Mouse (Mus musculus) stomach, embryonic 14.5 days (tissue): ENCODE measurements around the gene Prps2. TPM values are rescaled to one million over a fixed set of nuclear protein-coding genes. Genes with fewer than 3 reads are reported as not detected.

Experiments used
- ATAC-seq: fragments of 200-750 bp; cut with Nextera tagmentation; 2 replicates; pipeline ENCODE4 v1.8.0; 2017; ENCODE audit warnings: low read depth, moderate TSS enrichment; ENCODE audit not compliant: insufficient number of reproducible peaks, insufficient read depth, low FRiP score
- H3K27ac ChIP-seq: fragments of 300-500 bp; sonication (generic); 2 replicates; pipeline ENCODE4 v1.5.1; 2014; ENCODE audit warnings: mild to moderate bottlenecking, low read length, moderate library complexity, mixed read lengths
- H3K27me3 ChIP-seq: fragments of 300-500 bp; sonication (generic); 2 replicates; pipeline ENCODE4 v1.6.1; 2014; ENCODE audit warnings: low read length, control low read depth, mixed read lengths; ENCODE audit not compliant: control insufficient read depth, insufficient read depth
- H3K36me3 ChIP-seq: fragments of 300-500 bp; sonication (generic); 2 replicates; pipeline ENCODE4 v1.6.1; 2014; ENCODE audit warnings: mild to moderate bottlenecking, control low read depth, low read length, moderate library complexity, mixed read lengths; ENCODE audit not compliant: control insufficient read depth, insufficient read depth
- H3K4me1 ChIP-seq: fragments of 300-500 bp; sonication (generic); 2 replicates; pipeline ENCODE4 v1.6.1; 2014; ENCODE audit warnings: low read length, control low read depth, mixed read lengths; ENCODE audit not compliant: control insufficient read depth, insufficient read depth
- H3K4me2 ChIP-seq: fragments of 300-500 bp; sonication (generic); replicated peaks from 2 replicates; pipeline ENCODE4 v1.6.1; 2014; ENCODE audit warnings: low read depth, low read length, control low read depth
- H3K4me3 ChIP-seq: fragments of 300-500 bp; sonication (generic); 2 replicates; pipeline ENCODE4 v1.5.1; 2014; ENCODE audit warnings: low read depth, low read length, control low read depth
- H3K9ac ChIP-seq: fragments of 300-500 bp; sonication (generic); replicated peaks from 2 replicates; pipeline ENCODE4 v1.6.1; 2014; ENCODE audit warnings: low read depth, mild to moderate bottlenecking, control low read depth, low read length, moderate library complexity, mixed read lengths
- H3K9me3 ChIP-seq: fragments of 300-500 bp; sonication (generic); 2 replicates; pipeline ENCODE4 v1.6.1; 2016; ENCODE audit warnings: low read depth, low read length, control low read depth; ENCODE audit not compliant: control insufficient read depth
- WGBS: fragments of 180-500 bp; shearing (Covaris S2); extraction: QIAGEN DNeasy Blood & Tissue Kit; methylation state at CpG from one replicate; pipeline ENCODE4 v1.1.7; 2014; 5-methylcytosine and 5-hydroxymethylcytosine counted together
- polyA plus RNA-seq: library from polyadenylated mRNA; unstranded; fragments of >200 nt; fragmentation: Nextera tagmentation; extraction: Ambion mirVana; gene quantifications from 2 replicates; pipeline ENCODE4 v1.2.1, GENCODE M21; 2014

The Prps2 gene
- polyA plus RNA-seq, 1 experiment from 2014 or later, result 28.6 TPM

DNA sequence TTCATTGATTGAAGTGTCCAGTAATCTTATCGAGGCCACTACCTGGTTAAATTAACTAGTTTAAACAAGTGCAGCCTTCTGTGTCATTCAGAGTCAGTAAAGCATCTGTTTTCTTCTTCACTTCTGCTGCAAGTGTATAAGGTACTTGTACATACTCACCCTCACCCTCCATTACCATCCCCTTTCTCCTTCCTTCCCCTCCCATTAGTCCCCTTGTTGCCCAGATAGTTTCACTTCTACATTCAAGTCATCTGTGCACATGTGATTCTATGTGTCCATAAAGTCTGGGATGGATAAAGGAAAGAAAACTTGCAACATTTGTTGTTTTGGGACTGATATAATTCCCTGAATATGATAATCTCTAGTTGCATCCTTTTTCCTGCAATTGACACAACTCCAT, 48.0 kb downstream of the Prps2 start:
- Histone ChIP-seq H3K4me3 (no peak overlapping the region), H3K4me1 (0 out of 2 replicates have a peak, but pooled peaks cover 2% of the 10 kb centered on the region), H3K9me3 (no peaks in the 10 kb centered on the region), H3K4me2 (no peak overlapping the region), H3K27ac (no peak overlapping the region), H3K36me3 (no peaks in the 10 kb centered on the region), H3K27me3 (no peaks in the 10 kb centered on the region), H3K9ac (no peak overlapping the region)
- WGBS, result 84% methylated on average over 1 of the region's 1 CpGs
- no peak for ATAC-seq

DNA sequence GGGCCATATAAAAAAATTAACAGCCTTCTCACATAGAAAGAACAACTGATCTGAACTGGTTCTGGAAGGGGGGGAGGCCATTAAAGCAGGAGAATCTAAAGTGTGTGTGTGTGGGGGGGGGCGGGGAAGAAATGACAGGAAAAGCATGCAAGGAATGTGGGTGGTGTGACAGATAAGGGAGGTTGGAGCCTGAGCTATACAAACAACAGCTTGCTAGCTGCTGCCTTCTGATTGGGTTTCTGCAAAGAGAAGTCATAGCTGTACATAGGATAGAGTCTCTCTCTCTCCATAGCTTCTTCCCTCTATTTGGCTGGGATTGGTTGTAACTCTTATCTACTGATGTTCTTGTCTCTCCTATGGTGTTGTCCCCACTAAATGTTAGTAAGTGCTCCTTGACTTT, 49.9 kb downstream of the Prps2 start:
- Histone ChIP-seq H3K4me3 (no peak overlapping the region), H3K9me3 (no peaks in the 10 kb centered on the region), H3K9ac (no peak overlapping the region), H3K36me3 (no peaks in the 10 kb centered on the region), H3K4me1 (0 out of 2 replicates have a peak, but pooled peaks cover 2% of the 10 kb centered on the region), H3K27ac (no peak overlapping the region), H3K4me2 (no peak overlapping the region), H3K27me3 (no peaks in the 10 kb centered on the region)
- 45% methylated on average over 1 of the region's 1 CpGs for WGBS
- ATAC-seq, result no peak

DNA sequence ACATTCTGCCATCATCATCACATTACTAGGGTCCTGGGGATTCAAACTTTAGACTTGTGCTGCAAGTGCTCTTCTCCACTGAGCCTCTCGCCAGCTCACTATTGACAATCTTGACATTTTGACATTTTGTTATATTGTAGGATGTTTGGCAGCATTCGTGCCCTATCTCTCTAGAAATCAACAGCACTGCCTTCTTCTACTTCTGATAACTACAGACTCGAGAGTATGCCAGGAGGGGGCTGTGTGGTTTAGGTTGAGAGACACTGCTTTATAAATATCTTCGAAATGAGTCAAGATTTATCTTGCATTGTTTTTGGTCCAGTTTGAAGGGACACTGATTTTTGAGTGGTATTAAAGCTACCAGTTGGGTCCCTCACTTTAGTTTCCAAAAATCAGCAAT, 51.6 kb downstream of the Prps2 start:
- WGBS, result 76% methylated on average over 4 of the region's 4 CpGs
- Histone ChIP-seq H3K27ac (no peak overlapping the region), H3K9me3 (no peaks in the 10 kb centered on the region), H3K9ac (no peak overlapping the region), H3K4me3 (no peak overlapping the region), H3K4me2 (no peak overlapping the region), H3K36me3 (no peaks in the 10 kb centered on the region), H3K4me1 (0 out of 2 replicates have a peak, but pooled peaks cover 2% of the 10 kb centered on the region), H3K27me3 (no peaks in the 10 kb centered on the region)
- no peak for ATAC-seq

DNA sequence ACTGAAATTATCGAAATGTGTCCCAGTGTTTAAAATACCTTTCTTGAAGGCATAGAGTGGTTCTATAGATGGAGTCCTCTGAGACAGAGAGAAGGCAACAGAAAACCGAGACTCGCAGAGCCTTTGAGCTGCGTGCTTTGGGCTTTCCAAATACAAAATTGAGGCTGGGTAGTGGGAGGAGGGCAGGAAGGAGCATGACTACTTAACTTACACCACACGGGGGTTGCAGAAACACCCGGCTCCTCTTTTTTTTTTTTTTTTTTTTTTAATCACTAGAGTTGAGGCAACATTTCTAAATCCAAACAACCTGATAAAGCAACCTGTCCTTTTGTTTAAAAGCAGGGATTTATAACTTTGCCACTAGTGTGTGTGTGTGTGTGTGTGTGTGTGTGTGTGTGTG, 52.1 kb downstream of the Prps2 start, which contains the start of gene Tlr7:
Gene Tlr7, minus strand, starts transcription at position 160 of the 400 bp plus-strand sequence.
- Histone ChIP-seq H3K27ac (no peak within 1 kb of the TSS), H3K4me1 (0 out of 2 replicates have a peak, but pooled peaks cover 2% of the 10 kb centered on the region), H3K27me3 (no peaks in the 10 kb centered on the region), H3K9ac (no peak within 1 kb of the TSS), H3K4me2 (no peak within 1 kb of the TSS), H3K9me3 (no peaks in the 10 kb centered on the region), H3K36me3 (no peaks in the 10 kb centered on the region), H3K4me3 (no peak within 1 kb of the TSS)
- WGBS, result 63% methylated on average over 6 of the region's 6 CpGs
- no peak for ATAC-seq

DNA sequence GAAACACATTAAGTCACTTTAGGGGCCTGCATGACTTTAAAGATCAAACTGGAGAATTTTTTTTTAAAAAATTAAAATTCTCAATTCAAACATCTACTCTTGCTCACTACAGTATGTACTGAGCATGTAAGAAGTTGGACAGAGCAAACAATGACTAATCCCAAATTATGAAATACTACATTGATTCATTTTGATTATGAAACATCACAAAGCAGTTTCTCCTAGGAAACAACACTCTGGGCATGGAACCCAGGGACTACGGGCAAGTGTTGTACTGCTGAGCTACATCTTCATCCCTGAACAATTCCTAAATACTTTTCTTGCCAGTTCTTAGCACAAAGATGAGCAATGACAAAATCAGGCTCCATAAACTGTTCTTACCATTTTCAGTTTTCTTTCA, 52.9 kb downstream of the Prps2 start:
- Histone ChIP-seq H3K27ac (no peak overlapping the region), H3K36me3 (no peaks in the 10 kb centered on the region), H3K4me3 (no peak overlapping the region), H3K9ac (no peak overlapping the region), H3K9me3 (no peaks in the 10 kb centered on the region), H3K4me1 (0 out of 2 replicates have a peak, but pooled peaks cover 2% of the 10 kb centered on the region), H3K4me2 (no peak overlapping the region), H3K27me3 (no peaks in the 10 kb centered on the region)
- no peak for ATAC-seq
- WGBS, result 86% methylated on average over 1 of the region's 1 CpGs

DNA sequence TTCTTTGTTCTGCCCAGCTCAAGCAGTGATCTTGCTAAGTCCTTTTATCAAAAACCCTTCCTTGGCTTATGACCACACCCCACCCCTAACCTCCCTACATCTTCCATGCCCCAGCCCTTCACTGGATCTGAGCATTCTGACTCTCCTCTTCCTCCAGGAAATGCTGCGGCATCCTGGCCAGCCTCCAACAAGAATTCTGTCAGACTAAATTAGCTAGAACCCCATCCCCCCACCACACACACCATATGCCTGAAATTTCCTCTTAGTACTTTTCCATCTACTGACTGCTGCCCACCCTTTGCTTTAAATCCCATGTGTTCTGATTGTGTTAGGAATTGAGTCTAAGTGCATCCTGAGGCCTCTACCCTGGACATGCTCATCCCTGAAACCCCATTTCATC, 53.5 kb downstream of the Prps2 start:
- 65% methylated on average over 1 of the region's 1 CpGs for WGBS

DNA sequence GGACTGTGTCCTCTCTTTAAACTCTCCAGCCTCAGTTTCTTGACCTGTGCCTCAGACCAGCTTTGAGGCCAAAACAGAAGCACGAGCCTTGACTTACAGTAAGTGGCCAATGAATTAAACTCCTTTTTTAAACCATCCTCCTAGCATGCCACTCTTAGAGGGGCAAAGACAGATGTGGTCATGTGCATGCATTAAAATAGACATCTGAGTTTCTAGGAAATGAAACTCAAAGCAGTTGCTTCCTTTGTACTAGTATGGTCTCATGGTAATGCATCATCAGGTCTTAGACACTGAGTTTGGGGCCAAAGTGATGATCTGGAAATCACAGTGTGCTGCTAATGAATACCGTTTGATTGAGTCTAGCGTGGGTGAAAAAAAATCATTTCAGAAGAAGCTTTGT, 54.0 kb downstream of the Prps2 start:
- no peak overlapping the region for H3K9ac ChIP-seq
- no peak overlapping the region for H3K4me3 ChIP-seq
- no peaks in the 10 kb centered on the region for H3K27me3 ChIP-seq
- no peak overlapping the region for H3K4me2 ChIP-seq
- 87% methylated on average over 3 of the region's 3 CpGs for WGBS
- H3K4me1 ChIP-seq, result 0 out of 2 replicates have a peak, but pooled peaks cover 2% of the 10 kb centered on the region
- H3K36me3 ChIP-seq, result no peaks in the 10 kb centered on the region
- H3K9me3 ChIP-seq, result no peaks in the 10 kb centered on the region
- ATAC-seq, result no peak
- no peak overlapping the region for H3K27ac ChIP-seq

More for the DNA sequence above, 53.5 kb downstream of the Prps2 start:
- Histone ChIP-seq H3K4me3 (no peak overlapping the region), H3K36me3 (no peaks in the 10 kb centered on the region), H3K4me1 (0 out of 2 replicates have a peak, but pooled peaks cover 2% of the 10 kb centered on the region), H3K9ac (no peak overlapping the region), H3K4me2 (no peak overlapping the region), H3K27ac (no peak overlapping the region), H3K27me3 (no peaks in the 10 kb centered on the region), H3K9me3 (no peaks in the 10 kb centered on the region)
- ATAC-seq, result no peak

DNA sequence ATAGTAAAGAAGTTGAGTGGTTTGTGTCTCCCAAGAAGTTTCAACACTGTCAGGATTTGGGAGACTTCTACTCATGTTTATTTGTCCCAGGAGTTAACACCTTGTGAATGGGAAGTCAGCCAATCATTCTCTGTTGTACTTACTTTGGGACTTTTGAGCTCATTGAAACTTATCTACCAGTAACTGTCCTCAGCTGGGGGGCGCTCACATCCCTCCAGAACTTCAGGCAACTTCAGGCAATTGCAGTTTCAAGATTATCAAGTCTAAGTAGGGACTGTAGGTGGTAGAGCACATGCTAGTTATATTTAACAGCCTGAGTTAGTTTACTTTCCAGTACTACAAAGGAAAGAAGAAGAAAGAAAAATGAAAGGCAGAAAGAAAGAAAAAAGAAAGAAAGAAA, 58.8 kb downstream of the Prps2 start:
- Histone ChIP-seq H3K36me3 (no peaks in the 10 kb centered on the region), H3K4me3 (no peak overlapping the region), H3K4me2 (no peak overlapping the region), H3K9ac (no peak overlapping the region), H3K9me3 (no peaks in the 10 kb centered on the region), H3K4me1 (no peaks in the 10 kb centered on the region), H3K27me3 (no peaks in the 10 kb centered on the region), H3K27ac (no peak overlapping the region)
- ATAC-seq, result no peak
- 65% methylated on average over 1 of the region's 1 CpGs for WGBS

DNA sequence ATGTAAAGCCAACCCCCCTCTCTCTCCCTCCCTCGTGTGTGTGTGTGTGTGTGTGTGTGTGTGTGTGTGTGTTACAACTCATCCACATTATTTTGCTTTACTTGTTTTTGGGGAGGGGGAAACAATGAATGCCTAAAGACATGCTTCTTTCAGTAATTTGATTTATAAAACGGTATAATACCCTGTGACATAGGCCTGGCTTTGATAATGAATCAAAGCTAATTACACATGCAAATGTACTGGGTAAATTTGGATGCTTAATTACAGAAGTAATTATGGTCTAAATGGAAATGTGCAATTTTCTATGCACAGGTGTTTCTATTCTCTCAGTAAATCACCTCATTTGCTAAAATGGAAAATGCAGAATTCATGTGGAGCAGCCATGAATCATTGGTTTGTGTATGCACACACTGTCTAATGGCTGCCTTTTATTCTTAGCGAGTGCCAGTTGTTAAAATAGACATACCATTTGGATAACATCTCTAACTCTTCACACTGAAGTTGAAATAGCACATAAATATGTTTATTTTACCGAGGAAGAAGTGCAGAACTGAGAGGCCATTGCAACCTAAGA, 61.2 kb downstream of the Prps2 start:
- WGBS, result 60% methylated on average over 4 of the region's 4 CpGs
- no peaks in the 10 kb centered on the region for H3K9me3 ChIP-seq
- no peaks in the 10 kb centered on the region for H3K27me3 ChIP-seq
- ATAC-seq, result no peak
- no peaks in the 10 kb centered on the region for H3K36me3 ChIP-seq
- H3K4me2 ChIP-seq, result no peak overlapping the region
- H3K9ac ChIP-seq, result no peak overlapping the region
- no peak overlapping the region for H3K4me3 ChIP-seq
- no peaks in the 10 kb centered on the region for H3K4me1 ChIP-seq
- no peak overlapping the region for H3K27ac ChIP-seq
